Mouse (Mus musculus): Measurements from ENCODE around the gene Gm12248.

DNA sequence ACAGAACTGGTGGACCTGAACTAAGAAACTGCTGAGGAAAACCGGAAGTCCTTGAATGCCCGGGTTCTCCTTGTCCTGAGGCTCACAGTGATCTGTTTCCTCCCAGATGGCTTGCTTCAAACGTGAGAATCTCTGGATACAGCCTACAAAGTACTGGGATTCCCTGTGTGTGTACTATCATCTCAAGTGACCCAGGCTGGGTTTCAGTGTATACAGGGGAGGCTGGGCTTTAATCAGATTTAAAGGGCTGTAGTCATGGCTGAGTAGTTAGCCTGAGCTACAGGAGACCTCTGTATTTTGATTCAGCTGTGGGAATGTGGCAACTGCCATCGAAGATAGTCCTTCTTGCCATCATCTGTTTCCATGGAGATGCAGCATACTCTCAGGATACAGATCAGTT is 15.7 kb downstream of the Gm12248 start:
- TF ChIP-seq CTCF (IDR thresholded peaks at IDR 0.05; ENCODE audit: low read depth, low read length) (no peak), POLR2A (IDR thresholded peaks at IDR 0.05; ENCODE audit: extremely low read depth, insufficient read depth, low read length) (no peak)
